Mouse (Mus musculus) MEL (cell line): ENCODE results near the gene Exoc4. TPM values are rescaled to one million over a fixed set of nuclear protein-coding genes. Genes with fewer than 3 reads are reported as not detected.

Experiments used
- DNase-seq: peaks from one replicate; pipeline ENCODE4 v3.0.0; 2011; ENCODE audit warnings: low read depth, low spot score
- H3K27ac ChIP-seq: 2 replicates; pipeline ENCODE4 v1.5.1; 2012; ENCODE audit warnings: low read depth, mild to moderate bottlenecking, control low read depth, low read length, moderate library complexity; ENCODE audit not compliant: control insufficient read depth
- H3K27me3 ChIP-seq, 2 experiments: fragments of 150-350 bp in 1 of 2; sonication (generic) in 1 of 2; 2 replicates each; pipeline ENCODE4 v1.6.1; 2012; ENCODE audit warnings: low read length in 2 of 2, mild to moderate bottlenecking in 2 of 2, improper control_type of control experiment in 1 of 2, moderate library complexity in 1 of 2; ENCODE audit not compliant: insufficient read depth in 2 of 2, control insufficient read depth in 1 of 2
- H3K36me3 ChIP-seq, 2 experiments: 2 replicates each; pipeline ENCODE4 v1.6.1; 2012 to 2014; ENCODE audit warnings: low read length in 2 of 2, improper control_type of control experiment in 1 of 2, inconsistent platforms in 1 of 2, mild to moderate bottlenecking in 1 of 2; ENCODE audit not compliant: insufficient read depth in 2 of 2, control insufficient read depth in 1 of 2
- H3K4me1 ChIP-seq, 2 experiments: fragments of 150-350 bp in 1 of 2; sonication (generic) in 1 of 2; 2 replicates each; pipeline ENCODE4 v1.6.1; 2012; ENCODE audit warnings: low read length in 2 of 2, improper control_type of control experiment in 1 of 2, mild to moderate bottlenecking in 1 of 2; ENCODE audit not compliant: insufficient read depth in 2 of 2, control insufficient read depth in 1 of 2
- H3K4me3 ChIP-seq, 2 experiments: fragments of 150-350 bp in 1 of 2; sonication (generic) in 1 of 2; 2 replicates each; pipeline ENCODE4 v1.5.1; 2012; ENCODE audit warnings: low read depth in 2 of 2, low read length in 2 of 2, mild to moderate bottlenecking in 2 of 2, moderate library complexity in 2 of 2, control low read depth in 1 of 2, improper control_type of control experiment in 1 of 2; ENCODE audit not compliant: control insufficient read depth in 1 of 2, insufficient read depth in 1 of 2
- H3K79me2 ChIP-seq: 2 replicates; pipeline ENCODE4 v1.6.1; 2012; ENCODE audit warnings: mild to moderate bottlenecking, low read length, moderate library complexity; ENCODE audit not compliant: control insufficient read depth, poor library complexity, insufficient read depth
- H3K9ac ChIP-seq: 2 replicates; pipeline ENCODE4 v1.6.1; 2012; ENCODE audit warnings: low read depth, mild to moderate bottlenecking, control low read depth, low read length, moderate library complexity; ENCODE audit not compliant: control insufficient read depth, poor library complexity, severe bottlenecking
- H3K9me3 ChIP-seq: fragments of 150-350 bp; sonication (generic); replicated peaks from 2 replicates; pipeline ENCODE4 v1.6.1; 2012; ENCODE audit warnings: mild to moderate bottlenecking, low read length, improper control_type of control experiment, moderate library complexity; ENCODE audit not compliant: insufficient read depth
- CHD2 ChIP-seq: IDR thresholded peaks from 2 replicates; pipeline ENCODE4 v1.6.1; 2011; ENCODE audit warnings: low read length, improper control_type of control experiment
- CTCF ChIP-seq, 3 experiments: IDR thresholded peaks in 2 of 3; conservative IDR thresholded peaks in 1 of 3; 2 replicates each; pipeline ENCODE4 v1.5.1; 2011 to 2012; ENCODE audit warnings: low read length in 3 of 3, low read depth in 2 of 3, mild to moderate bottlenecking in 2 of 3, improper control_type of control experiment in 1 of 3, inconsistent platforms in 1 of 3, mixed read lengths in 1 of 3, moderate library complexity in 1 of 3; ENCODE audit not compliant: control insufficient read depth in 1 of 3, insufficient read depth in 1 of 3, poor library complexity in 1 of 3, severe bottlenecking in 1 of 3
- EP300 ChIP-seq, 2 experiments: IDR thresholded peaks; 2 replicates each; pipeline ENCODE4 v1.6.1; 2011; ENCODE audit warnings: improper control_type of control experiment in 2 of 2, low read length in 2 of 2, low read depth in 1 of 2, mild to moderate bottlenecking in 1 of 2
- ETS1 ChIP-seq: IDR thresholded peaks from 2 replicates; pipeline ENCODE4 v1.6.1; 2012; ENCODE audit warnings: low read depth, mild to moderate bottlenecking, inconsistent platforms, low read length, improper control_type of control experiment, moderate library complexity
- GABPA ChIP-seq: IDR thresholded peaks from 2 replicates; pipeline ENCODE4 v1.6.1; 2012; ENCODE audit warnings: low read depth, mild to moderate bottlenecking, inconsistent platforms, low read length, improper control_type of control experiment, moderate library complexity
- JUND ChIP-seq: IDR thresholded peaks from 2 replicates; pipeline ENCODE4 v1.6.1; 2011; ENCODE audit warnings: low read depth, mild to moderate bottlenecking, improper control_type of control experiment, low read length
- MAX ChIP-seq: IDR thresholded peaks from 2 replicates; pipeline ENCODE4 v1.6.1; 2011; ENCODE audit warnings: low read length, improper control_type of control experiment
- MAZ ChIP-seq: IDR thresholded peaks from 2 replicates; pipeline ENCODE4 v1.6.1; 2012; ENCODE audit warnings: low read depth, mild to moderate bottlenecking, inconsistent platforms, low read length, improper control_type of control experiment
- MXI1 ChIP-seq: IDR thresholded peaks from 2 replicates; pipeline ENCODE4 v1.6.1; 2011; ENCODE audit warnings: mild to moderate bottlenecking, low read depth, low read length, improper control_type of control experiment
- MYB ChIP-seq: IDR thresholded peaks from 2 replicates; pipeline ENCODE4 v1.6.1; 2011; ENCODE audit warnings: mild to moderate bottlenecking, low read depth, low read length, improper control_type of control experiment
- MYC ChIP-seq: IDR thresholded peaks from 2 replicates; pipeline ENCODE4 v1.6.1; 2011; ENCODE audit warnings: low read depth, mild to moderate bottlenecking, low read length, improper control_type of control experiment, moderate library complexity
- NRF1 ChIP-seq: IDR thresholded peaks from 2 replicates; pipeline ENCODE4 v1.6.1; 2014; ENCODE audit warnings: low read depth, mild to moderate bottlenecking, inconsistent platforms, low read length, improper control_type of control experiment, moderate library complexity; ENCODE audit not compliant: poor library complexity, insufficient read depth, severe bottlenecking
- POLR2A ChIP-seq, 2 experiments: IDR thresholded peaks; 2 replicates each; pipeline ENCODE4 v1.6.1; 2011 to 2012; ENCODE audit warnings: low read length in 2 of 2, mild to moderate bottlenecking in 2 of 2, control low read depth in 1 of 2, improper control_type of control experiment in 1 of 2, low read depth in 1 of 2, moderate library complexity in 1 of 2; ENCODE audit not compliant: control insufficient read depth in 1 of 2, insufficient read depth in 1 of 2, poor library complexity in 1 of 2
- POLR2AphosphoS2 ChIP-seq: IDR thresholded peaks from 2 replicates; pipeline ENCODE4 v1.6.1; 2011; ENCODE audit warnings: low read length, improper control_type of control experiment
- POLR2AphosphoS5 ChIP-seq: IDR thresholded peaks from 2 replicates; pipeline ENCODE4 v1.6.1; 2012; ENCODE audit warnings: low read depth, borderline replicate concordance, mild to moderate bottlenecking, inconsistent platforms, low read length, moderate library complexity, mixed read lengths
- RCOR1 ChIP-seq: IDR thresholded peaks from 2 replicates; pipeline ENCODE4 v1.6.1; 2012; ENCODE audit warnings: low read depth, mild to moderate bottlenecking, inconsistent platforms, low read length, improper control_type of control experiment
- SIN3A ChIP-seq: IDR thresholded peaks from 2 replicates; pipeline ENCODE4 v1.6.1; 2012; ENCODE audit warnings: low read length, improper control_type of control experiment, inconsistent platforms
- SMC3 ChIP-seq: IDR thresholded peaks from 2 replicates; pipeline ENCODE4 v1.6.1; 2011; ENCODE audit warnings: low read depth, low read length, improper control_type of control experiment
- TCF12 ChIP-seq: IDR thresholded peaks from 2 replicates; pipeline ENCODE4 v1.6.1; 2014; ENCODE audit warnings: low read depth, mild to moderate bottlenecking, inconsistent platforms, low read length, improper control_type of control experiment, moderate library complexity
- UBTF ChIP-seq: IDR thresholded peaks from 2 replicates; pipeline ENCODE4 v1.6.1; 2012; ENCODE audit warnings: low read depth, mild to moderate bottlenecking, inconsistent platforms, low read length, improper control_type of control experiment, moderate library complexity, borderline replicate concordance; ENCODE audit not compliant: insufficient read depth
- USF2 ChIP-seq, 2 experiments: IDR thresholded peaks; 2 replicates each; pipeline ENCODE4 v1.6.1; 2011 to 2012; ENCODE audit warnings: improper control_type of control experiment in 2 of 2, low read length in 2 of 2, borderline replicate concordance in 1 of 2, inconsistent platforms in 1 of 2, low read depth in 1 of 2, mild to moderate bottlenecking in 1 of 2; ENCODE audit not compliant: insufficient read depth in 1 of 2
- ZMIZ1 ChIP-seq: IDR thresholded peaks from 2 replicates; pipeline ENCODE4 v1.6.1; 2012; ENCODE audit warnings: low read depth, mild to moderate bottlenecking, inconsistent platforms, low read length, improper control_type of control experiment, moderate library complexity
- ZNF384 ChIP-seq: IDR thresholded peaks from 2 replicates; pipeline ENCODE4 v1.6.1; 2012; ENCODE audit warnings: low read depth, mild to moderate bottlenecking, inconsistent platforms, low read length, improper control_type of control experiment
- polyA plus RNA-seq, 2 experiments: library from polyadenylated mRNA; stranded (reverse) in 1 of 2; unstranded in 1 of 2; fragments of >175 nt in 1 of 2; fragments of >200 nt in 1 of 2; gene quantifications; 2 replicates each; pipeline versions ENCODE4 v1.2.1 to v1.2.4; 2012; ENCODE audit warnings: low replicate concordance in 2 of 2, low read depth in 1 of 2; ENCODE audit not compliant: insufficient read length in 2 of 2, insufficient read depth in 1 of 2, missing spikeins in 1 of 2
- total RNA-seq: library from RNA; depleted of rRNA; stranded (reverse); fragments of 300-350 nt; gene quantifications from 2 replicates; pipeline ENCODE4 v1.2.3, GENCODE M21; 2012

Exoc4 gene
- total and polyA plus RNA-seq, 3 experiments, result 16.4 to 22.6 TPM; not detected in 1

- H3K4me3 ChIP-seq, result no peak overlapping the region
- H3K9me3 ChIP-seq, result no peaks in the 10 kb centered on the region
- TF ChIP-seq SMC3, result no peak
- TF ChIP-seq POLR2AphosphoS2, result no peak
- TF ChIP-seq MYC, result no peak
- TF ChIP-seq RCOR1, result no peak
- no peak for TF ChIP-seq UBTF
- TF ChIP-seq GABPA, result no peak
- no peak for TF ChIP-seq EP300 (IDR thresholded peaks at IDR 0.05; ENCODE audit: low read depth in 1 of 2, low read length in 2 of 2)
- TF ChIP-seq POLR2A (IDR thresholded peaks at IDR 0.05; ENCODE audit: control insufficient read depth in 1 of 2, insufficient read depth in 1 of 2, low read depth in 1 of 2, low read length in 2 of 2, poor library complexity in 1 of 2), result no peak
- TF ChIP-seq NRF1, result no peak
- TF ChIP-seq MAZ, result no peak
- no peak for TF ChIP-seq CTCF (IDR thresholded peaks at IDR 0.05 in 2 of 3, conservative IDR thresholded peaks at IDR 0.05 in 1 of 3; ENCODE audit: control insufficient read depth in 1 of 3, insufficient read depth in 1 of 3, low read depth in 2 of 3, low read length in 3 of 3, poor library complexity in 1 of 3, severe bottlenecking in 1 of 3)
- no peak for TF ChIP-seq JUND
- TF ChIP-seq ZNF384, result no peak
- no peak for TF ChIP-seq POLR2AphosphoS5
- no peak for TF ChIP-seq USF2 (IDR thresholded peaks at IDR 0.05; ENCODE audit: borderline replicate concordance in 1 of 2, insufficient read depth in 1 of 2, low read depth in 1 of 2, low read length in 2 of 2)
- TF ChIP-seq ZMIZ1, result no peak
- TF ChIP-seq MXI1, result no peak
- no peak for TF ChIP-seq TCF12
- TF ChIP-seq ETS1, result no peak
- no peak for TF ChIP-seq SIN3A
- no peaks in the 10 kb centered on the region for H3K4me1 ChIP-seq
- H3K36me3 ChIP-seq, result no peaks in the 10 kb centered on the region
- H3K27me3 ChIP-seq, result no peaks in the 10 kb centered on the region
- no peak for DNase-seq
- no peaks in the 10 kb centered on the region for H3K79me2 ChIP-seq
- no peak overlapping the region for H3K27ac ChIP-seq
- H3K9ac ChIP-seq, result no peak overlapping the region
Measured at GRCm38 (mm10) chr6:33763245-33763644, 514.4 kb downstream of the Exoc4 start.

GRCm38 (mm10) chr6:33763970-33764369 lies 515.1 kb downstream of the Exoc4 start:
- Histone ChIP-seq H3K4me1 (no peaks in the 10 kb centered on the region), H3K79me2 (no peaks in the 10 kb centered on the region), H3K9me3 (no peaks in the 10 kb centered on the region), H3K27ac (no peak overlapping the region), H3K9ac (no peak overlapping the region), H3K27me3 (no peaks in the 10 kb centered on the region), H3K4me3 (no peak overlapping the region), H3K36me3 (no peaks in the 10 kb centered on the region)
- no peak for DNase-seq
- TF ChIP-seq MXI1 (no peak), MYB (no peak), CHD2 (no peak), MAX (no peak), POLR2AphosphoS2 (no peak), POLR2AphosphoS5 (no peak)
